Mouse (Mus musculus) E14TG2a.4 (cell line): ENCODE data around the gene Lrrc74a.

Experiments
- H3K27me3 ChIP-seq: 2 replicates; pipeline ENCODE4 v1.6.1; 2014; ENCODE audit warnings: low read length, control low read depth; ENCODE audit not compliant: insufficient read depth
- H3K36me3 ChIP-seq: 2 replicates; pipeline ENCODE4 v1.6.1; 2014; ENCODE audit warnings: low read length, control low read depth; ENCODE audit not compliant: insufficient read depth
- H3K4me1 ChIP-seq: replicated peaks from 2 replicates; pipeline ENCODE4 v1.6.1; 2014; ENCODE audit warnings: low read depth, low read length, control low read depth
- H3K4me3 ChIP-seq: replicated peaks from 2 replicates; pipeline ENCODE4 v1.5.1; 2014; ENCODE audit warnings: mild to moderate bottlenecking, low read length
- H3K9me3 ChIP-seq: 2 replicates; pipeline ENCODE4 v1.6.1; 2014; ENCODE audit warnings: low read length, control low read depth
- CTCF ChIP-seq: conservative IDR thresholded peaks from 2 replicates; pipeline ENCODE4 v1.5.1; 2014; ENCODE audit warnings: low read length
- NANOG ChIP-seq: IDR thresholded peaks from 2 replicates; pipeline ENCODE4 v1.6.1; 2014; ENCODE audit warnings: borderline replicate concordance, low read length, mixed read lengths
- POU5F1 ChIP-seq: IDR thresholded peaks from 2 replicates; pipeline ENCODE4 v1.6.1; 2014; ENCODE audit warnings: low read length, borderline replicate concordance

Gene Lrrc74a

GRCm38 (mm10) chr12:86787020-86787553, 52.9 kb downstream of the Lrrc74a start:
- TF ChIP-seq CTCF (no peak), NANOG (peak; percentile 35; the same call in 1 of the 2 replicates)
- H3K4me1 ChIP-seq = peaks cover 37% of the 10 kb centered on the region

GRCm38 (mm10) chr12:86790100-86790848, 56.1 kb downstream of the Lrrc74a start:
- no peaks in the 10 kb centered on the region for H3K27me3 ChIP-seq
- no peaks in the 10 kb centered on the region for H3K9me3 ChIP-seq
- peaks cover 60% of the 10 kb centered on the region for H3K4me1 ChIP-seq
- no peaks in the 10 kb centered on the region for H3K36me3 ChIP-seq
- TF ChIP-seq POU5F1 (no peak), NANOG (no peak), CTCF (no peak)
- no peak overlapping the region for H3K4me3 ChIP-seq

More at GRCm38 (mm10) chr12:86787020-86787553, 52.9 kb downstream of the Lrrc74a start:
- Histone ChIP-seq H3K4me3 (no peak overlapping the region), H3K36me3 (no peaks in the 10 kb centered on the region), H3K9me3 (no peaks in the 10 kb centered on the region), H3K27me3 (no peaks in the 10 kb centered on the region)

GRCm38 (mm10) chr12:86790849-86791127, 56.6 kb downstream of the Lrrc74a start:
- Histone ChIP-seq H3K9me3 (no peaks in the 10 kb centered on the region), H3K36me3 (no peaks in the 10 kb centered on the region), H3K27me3 (no peaks in the 10 kb centered on the region), H3K4me1 (peaks cover 65% of the 10 kb centered on the region), H3K4me3 (no peak overlapping the region)
- no peak for TF ChIP-seq NANOG
- no peak for TF ChIP-seq POU5F1
- no peak for TF ChIP-seq CTCF

- Histone ChIP-seq H3K9me3 (no peaks in the 10 kb centered on the region), H3K36me3 (no peaks in the 10 kb centered on the region), H3K27me3 (no peaks in the 10 kb centered on the region), H3K4me3 (no peak overlapping the region), H3K4me1 (peaks cover 65% of the 10 kb centered on the region)
- TF ChIP-seq NANOG (no peak), POU5F1 (no peak), CTCF (no peak)
Observed at GRCm38 (mm10) chr12:86791987-86792386, 57.8 kb downstream of the Lrrc74a start.

GRCm38 (mm10) chr12:86793830-86794229, 59.7 kb downstream of the Lrrc74a start:
- H3K36me3 ChIP-seq = no peaks in the 10 kb centered on the region
- H3K4me3 ChIP-seq = no peak overlapping the region
- no peaks in the 10 kb centered on the region for H3K9me3 ChIP-seq
- H3K4me1 ChIP-seq = peaks cover 68% of the 10 kb centered on the region
- TF ChIP-seq NANOG (no peak), CTCF (no peak), POU5F1 (no peak)
- no peaks in the 10 kb centered on the region for H3K27me3 ChIP-seq

GRCm38 (mm10) chr12:86794331-86794730, 60.2 kb downstream of the Lrrc74a start:
- Histone ChIP-seq H3K9me3 (no peaks in the 10 kb centered on the region), H3K4me3 (no peak overlapping the region; the same call in 1 of the 2 replicates), H3K27me3 (no peaks in the 10 kb centered on the region), H3K36me3 (no peaks in the 10 kb centered on the region), H3K4me1 (peaks cover 73% of the 10 kb centered on the region)
- TF ChIP-seq POU5F1 (no peak), CTCF (no peak), NANOG (no peak)

- peaks cover 76% of the 10 kb centered on the region for H3K4me1 ChIP-seq
- peak; percentile 39 for TF ChIP-seq CTCF
- TF ChIP-seq NANOG = no peak
- H3K27me3 ChIP-seq = no peaks in the 10 kb centered on the region
- H3K9me3 ChIP-seq = no peaks in the 10 kb centered on the region
- no peaks in the 10 kb centered on the region for H3K36me3 ChIP-seq
- H3K4me3 ChIP-seq = 0 out of 2 replicates have a peak overlapping the region, but pooled peaks have one; percentile 5
Observed at GRCm38 (mm10) chr12:86795076-86795837, 61.1 kb downstream of the Lrrc74a start.

- peaks cover 77% of the 10 kb centered on the region for H3K4me1 ChIP-seq
- 0 out of 2 replicates have a peak overlapping the region, but pooled peaks have one; percentile 1 for H3K4me3 ChIP-seq
- TF ChIP-seq NANOG = no peak
- peak; percentile 99 for TF ChIP-seq CTCF
- no peaks in the 10 kb centered on the region for H3K27me3 ChIP-seq
- no peaks in the 10 kb centered on the region for H3K36me3 ChIP-seq
- no peaks in the 10 kb centered on the region for H3K9me3 ChIP-seq
Observed at GRCm38 (mm10) chr12:86795838-86796232, 61.7 kb downstream of the Lrrc74a start.

- Histone ChIP-seq H3K27me3 (no peaks in the 10 kb centered on the region), H3K4me1 (peaks cover 82% of the 10 kb centered on the region), H3K9me3 (no peaks in the 10 kb centered on the region), H3K4me3 (no peak overlapping the region), H3K36me3 (no peaks in the 10 kb centered on the region)
- TF ChIP-seq POU5F1 (no peak), CTCF (no peak), NANOG (no peak)
Observed at GRCm38 (mm10) chr12:86796351-86796750, 62.2 kb downstream of the Lrrc74a start.
